ENCODE assay signal across 11 mouse cellular contexts in the genomic region with DNA sequence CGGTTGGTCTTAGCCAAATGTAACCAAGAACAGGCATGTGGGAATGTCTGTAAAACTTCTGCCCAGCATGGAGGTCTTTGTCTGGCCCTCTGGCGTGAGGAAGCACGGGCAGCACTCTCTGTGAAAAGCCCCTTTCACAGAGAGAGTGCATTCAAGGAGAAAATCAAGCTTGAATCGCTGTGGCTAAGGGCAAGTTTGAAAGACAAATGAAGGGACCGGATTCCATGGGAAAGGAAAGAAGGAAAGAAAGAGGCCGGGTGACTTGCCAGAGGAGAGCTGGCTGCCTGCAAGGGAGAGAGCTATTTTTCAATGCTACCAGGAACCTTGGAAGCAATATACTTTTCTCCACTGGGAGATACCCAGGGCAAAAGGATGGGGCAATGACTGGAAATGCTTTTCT.
A peak's percentile ranks its signal among the peaks of the same experiment; 100 is the strongest.
DNase-seq lines count a peak whose midpoint lies in the region; ATAC-seq and TF ChIP-seq lines count a peak whose summit lies in the region.
"Had no signal": no experiment of that assay in that cellular context is flagged by ENCODE, and none has a peak within 500 bp of the region (broad histone marks: within the 10 kb centered on the region; RNA-seq: fewer than 3 reads in every experiment).

No protein-coding gene starts in this region.

- DNase-seq in gastrocnemius, adult 2 months: no peak
- DNase-seq in gastrocnemius, postnatal 10 days: no peak
- DNase-seq in layer of hippocampus, adult 8-10 months (ENCODE audit: low spot score in 2 of 2): peak; percentile 25 to 57
- peak; percentile 37 for DNase-seq in neural tube, embryonic 10.5 days (ENCODE audit: extremely low spot score, low spot score)
- no peak for DNase-seq in gastrocnemius, adult 18-20 months (ENCODE audit: low spot score)
- no peak for DNase-seq in urinary bladder, postnatal 14 days (ENCODE audit: low spot score)
- DNase-seq: B cell, adult 2 months had no signal

- TF ChIP-seq CTCF in gastrocnemius, adult 2 months (IDR thresholded peaks at IDR 0.05): no peak

- H3K36me3 ChIP-seq in forebrain, embryonic 12.5 days (replicated peaks): no peaks in the 10 kb centered on the region
- H3K36me3 ChIP-seq: heart, embryonic 13.5 days had no signal

- no peak overlapping the region for H3K4me3 ChIP-seq in gastrocnemius, adult 2 months
- no peak overlapping the region for H3K4me3 ChIP-seq in forebrain, embryonic 12.5 days (replicated peaks)
- H3K4me3 ChIP-seq: heart, embryonic 13.5 days; left cerebral cortex, adult 2 months had no signal

- WGBS in forebrain, embryonic 12.5 days: 2% methylated on average over 6 of the region's 6 CpGs

- intact Hi-C loops in gastrocnemius, adult 2 months (cut with DNase I): loop anchor here (5.0 kb wide), 1 partner anchor 41 kb away; no protein-coding TSS in a partner anchor

- H3K27me3 ChIP-seq in forebrain, embryonic 12.5 days: no peaks in the 10 kb centered on the region
- H3K27me3 ChIP-seq: heart, embryonic 13.5 days had no signal

- ATAC-seq in forebrain, embryonic 12.5 days (ENCODE audit: low FRiP score): peak; percentile 89
- no peak for ATAC-seq in megakaryocyte, adult 5-6 weeks (ENCODE audit: poor library complexity, severe bottlenecking)

- no peaks in the 10 kb centered on the region for H3K9me3 ChIP-seq in forebrain, embryonic 12.5 days
- H3K9me3 ChIP-seq: heart, embryonic 13.5 days had no signal

- no peak overlapping the region for H3K9ac ChIP-seq in forebrain, embryonic 12.5 days
- H3K9ac ChIP-seq: heart, embryonic 13.5 days had no signal

- H3K4me1 ChIP-seq in forebrain, embryonic 12.5 days: peaks cover 12% of the 10 kb centered on the region
- H3K4me1 ChIP-seq: heart, embryonic 13.5 days had no signal

- H3K27ac ChIP-seq in gastrocnemius, adult 2 months: peak overlapping the region; percentile 41; the same call in 1 of the 2 replicates
- peak overlapping the region; percentile 75 for H3K27ac ChIP-seq in forebrain, embryonic 12.5 days
- H3K27ac ChIP-seq: heart, embryonic 13.5 days; left cerebral cortex, adult 2 months had no signal

- H3K4me2 ChIP-seq in forebrain, embryonic 12.5 days: peak overlapping the region; percentile 17
- H3K4me2 ChIP-seq: heart, embryonic 13.5 days had no signal

Comparison
In these comparisons a context has a peak if more than half of its experiments do, and no peak if none do; other contexts are left out.
1. DNase-seq: peak in layer of hippocampus, adult 8-10 months (2 of 2) and neural tube, embryonic 10.5 days (single experiment); none in gastrocnemius, adult 2 months (single experiment), gastrocnemius, postnatal 10 days (single experiment), gastrocnemius, adult 18-20 months (single experiment) and urinary bladder, postnatal 14 days (single experiment).